Mouse (Mus musculus) frontal cortex, adult 2 months (tissue): ENCODE data around the gene Rbm42. TPM values are rescaled to one million over a fixed set of nuclear protein-coding genes. Genes with fewer than 3 reads are reported as not detected.

Experiments used
- DNase-seq, 2 experiments: peaks; one replicate each; pipeline ENCODE4 v3.0.0; 2022; ENCODE audit warnings: low spot score in 1 of 2; ENCODE audit errors: extremely low spot score in 1 of 2
- polyA plus RNA-seq: library from polyadenylated mRNA; depleted of rRNA; stranded (reverse); fragments of >200 nt; gene quantifications from 2 replicates; pipeline ENCODE4 v1.2.3, GENCODE M21; 2012; rRNA removed

Gene Rbm42
- polyA plus RNA-seq, 1 experiment: 59.7 TPM

- no peak for DNase-seq
These were observed 57.2 kb downstream of the Rbm42 start for GRCm38 (mm10) chr7:30592772-30593423.

- no peak for DNase-seq
These were observed 58.5 kb downstream of the Rbm42 start for GRCm38 (mm10) chr7:30591605-30591951.

Other genes starting within 250 kb of the Rbm42 start
- gene Tyrobp, start 236.6 kb downstream of the Rbm42 start, polyA plus RNA-seq: 73.2 and 80.4 TPM in 2 replicates
- 1.5 and 2.2 TPM in 2 replicates for gene Hcst, start 230.5 kb downstream of the Rbm42 start, polyA plus RNA-seq
- gene Nfkbid, start 228.6 kb downstream of the Rbm42 start, polyA plus RNA-seq: 5.4 and 6.4 TPM in 2 replicates
- 940 and 960 TPM in 2 replicates for gene Aplp1, start 204.8 kb downstream of the Rbm42 start, polyA plus RNA-seq
- 3.7 and 7.1 TPM in 2 replicates for gene Kirrel2, start 192.6 kb downstream of the Rbm42 start, polyA plus RNA-seq
- 1.2 and 1.6 TPM in 2 replicates for gene Nphs1, start 192.0 kb downstream of the Rbm42 start, polyA plus RNA-seq
- gene Prodh2, start 156.7 kb downstream of the Rbm42 start, polyA plus RNA-seq: 0.18 and 0.19 TPM in 2 replicates
- 172 and 192 TPM in 2 replicates for gene Arhgap33, start 115.3 kb downstream of the Rbm42 start, polyA plus RNA-seq
- 9.3 and 10.7 TPM in 2 replicates for gene Hspb6, start 98.1 kb downstream of the Rbm42 start, polyA plus RNA-seq
- gene Proser3, start 98.0 kb downstream of the Rbm42 start, polyA plus RNA-seq: 7.3 and 8.3 TPM in 2 replicates
- 64.1 and 67.3 TPM in 2 replicates for gene Lin37, start 90.5 kb downstream of the Rbm42 start, polyA plus RNA-seq
- gene U2af1l4, start 87.0 kb downstream of the Rbm42 start, polyA plus RNA-seq: 125 and 131 TPM in 2 replicates
- gene Gm49396, start 87.0 kb downstream of the Rbm42 start, polyA plus RNA-seq: 8.2 and 9.4 TPM in 2 replicates
- 114 and 133 TPM in 2 replicates for gene Psenen, start 86.7 kb downstream of the Rbm42 start, polyA plus RNA-seq
- gene Igflr1, start 84.9 kb downstream of the Rbm42 start, polyA plus RNA-seq: 6.2 and 7.9 TPM in 2 replicates
- 42.2 and 45.9 TPM in 2 replicates for gene Kmt2b, start 61.6 kb downstream of the Rbm42 start, polyA plus RNA-seq
- gene Zbtb32, start 51.4 kb downstream of the Rbm42 start, polyA plus RNA-seq: 0.04 TPM in 1 of 2 replicates, not detected in the other
- gene Upk1a, start 37.5 kb downstream of the Rbm42 start, polyA plus RNA-seq: 1.7 and 2.3 TPM in 2 replicates
- 893 and 1,127 TPM in 2 replicates for gene Cox6b1, start 24.2 kb downstream of the Rbm42 start, polyA plus RNA-seq
- gene Etv2, start 14.5 kb downstream of the Rbm42 start, polyA plus RNA-seq: not detected in 2 replicates
- 11.8 and 13.0 TPM in 2 replicates for gene Haus5, start 14.7 kb upstream of the Rbm42 start, polyA plus RNA-seq
- gene Pmis2, start 21.3 kb upstream of the Rbm42 start, polyA plus RNA-seq: not detected in 2 replicates
- not detected in 2 replicates for gene 2200002J24Rik, start 48.6 kb upstream of the Rbm42 start, polyA plus RNA-seq
- 0.65 and 0.82 TPM in 2 replicates for gene Atp4a, start 61.9 kb upstream of the Rbm42 start, polyA plus RNA-seq
- 167 and 185 TPM in 2 replicates for gene Tmem147, start 79.2 kb upstream of the Rbm42 start, polyA plus RNA-seq
- gene Gapdhs, start 93.4 kb upstream of the Rbm42 start, polyA plus RNA-seq: not detected in 2 replicates
- gene Sbsn, start 101.2 kb upstream of the Rbm42 start, polyA plus RNA-seq: 14.6 and 15.1 TPM in 2 replicates
- gene Dmkn, start 113.4 kb upstream of the Rbm42 start, polyA plus RNA-seq: 4.5 and 8.2 TPM in 2 replicates
- not detected in 2 replicates for gene Krtdap, start 137.6 kb upstream of the Rbm42 start, polyA plus RNA-seq
- gene Ffar2, start 173.5 kb upstream of the Rbm42 start, polyA plus RNA-seq: 0.13 and 0.14 TPM in 2 replicates
- not detected in 2 replicates for gene Ffar3, start 205.9 kb upstream of the Rbm42 start, polyA plus RNA-seq
- not detected in 2 replicates for gene Ffar1, start 211.2 kb upstream of the Rbm42 start, polyA plus RNA-seq
- gene Cd22, start 230.0 kb upstream of the Rbm42 start, polyA plus RNA-seq: 0.66 and 0.78 TPM in 2 replicates